Mouse (Mus musculus) forebrain, embryonic 12.5 days (tissue): ENCODE results near the gene Erbb3. TPM values are rescaled to one million over a fixed set of nuclear protein-coding genes. Genes with fewer than 3 reads are reported as not detected.
A peak's percentile ranks its signal among the peaks of the same experiment; 100 is the strongest.
"Not testable (repeated sequence)": the region's sequence is repeated elsewhere in the genome, so short reads cannot be mapped to it uniquely, and the experiment has no call there.

ENCODE experiments used
- ATAC-seq: fragments of 200-750 bp; cut with Nextera tagmentation; 2 replicates; pipeline ENCODE4 v1.8.0; 2017; ENCODE audit warnings: moderate TSS enrichment; ENCODE audit not compliant: low FRiP score
- H3K27ac ChIP-seq: fragments of 300-500 bp; sonication (generic); 2 replicates; pipeline ENCODE4 v1.5.1; 2016; ENCODE audit warnings: mild to moderate bottlenecking
- H3K27me3 ChIP-seq: fragments of 300-500 bp; sonication (generic); 2 replicates; pipeline ENCODE4 v1.6.1; 2016; ENCODE audit warnings: mild to moderate bottlenecking
- H3K36me3 ChIP-seq: fragments of 300-500 bp; sonication (generic); replicated peaks from 2 replicates; pipeline ENCODE4 v1.6.1; 2016; ENCODE audit warnings: mild to moderate bottlenecking
- H3K4me1 ChIP-seq: fragments of 300-500 bp; sonication (generic); 2 replicates; pipeline ENCODE4 v1.6.1; 2016
- H3K4me2 ChIP-seq: fragments of 300-500 bp; sonication (generic); 2 replicates; pipeline ENCODE4 v1.6.1; 2016; ENCODE audit warnings: mild to moderate bottlenecking, moderate library complexity
- H3K4me3 ChIP-seq: fragments of 300-500 bp; sonication (generic); replicated peaks from 2 replicates; pipeline ENCODE4 v1.5.1; 2016; ENCODE audit warnings: mild to moderate bottlenecking
- H3K9ac ChIP-seq: fragments of 300-500 bp; sonication (generic); 2 replicates; pipeline ENCODE4 v1.6.1; 2016; ENCODE audit warnings: mild to moderate bottlenecking
- H3K9me3 ChIP-seq: fragments of 300-500 bp; sonication (generic); 2 replicates; pipeline ENCODE4 v1.6.1; 2016
- WGBS: fragments of 180-500 bp; shearing (Covaris S2); methylation state at CpG from one replicate; pipeline ENCODE4 v1.1.7; 2016; 5-methylcytosine and 5-hydroxymethylcytosine counted together
- polyA plus RNA-seq: library from polyadenylated mRNA; unstranded; fragments of >200 nt; fragmentation: Nextera tagmentation; extraction: Ambion mirVana; gene quantifications from 2 replicates; pipeline ENCODE4 v1.2.1, GENCODE M21; 2016

Gene Erbb3
- polyA plus RNA-seq, 1 experiment from 2014 or later, result 2.0 TPM

- peaks cover 27% of the 10 kb centered on the region for H3K36me3 ChIP-seq
- peak overlapping the region; percentile 92 for H3K9ac ChIP-seq
- H3K27ac ChIP-seq, result peak overlapping the region; percentile 95
- peaks cover 23% of the 10 kb centered on the region for H3K4me1 ChIP-seq
- not testable (repeated sequence) for H3K9me3 ChIP-seq, ATAC-seq, H3K27me3 ChIP-seq
- H3K4me3 ChIP-seq, result peak overlapping the region; percentile 76
- H3K4me2 ChIP-seq, result peak overlapping the region; percentile 80
- WGBS, result under 1% methylated on average over 30 of the region's 30 CpGs
Measured at GRCm38 (mm10) chr10:128548051-128548791, 41.2 kb downstream of the Erbb3 start.

GRCm38 (mm10) chr10:128547361-128548032 lies 42.0 kb downstream of the Erbb3 start, which contains the start of gene Zc3h10:
TSS of gene Zc3h10 (minus strand) at chr10:128547774.
- Histone ChIP-seq H3K27ac (peak within 1 kb of the TSS; percentile 95), H3K36me3 (peaks cover 34% of the 10 kb centered on the region), H3K4me2 (peak within 1 kb of the TSS; percentile 80), H3K4me1 (peaks cover 25% of the 10 kb centered on the region), H3K9me3 (no peaks in the 10 kb centered on the region), H3K27me3 (no peaks in the 10 kb centered on the region), H3K4me3 (peak within 1 kb of the TSS; percentile 76), H3K9ac (peak within 1 kb of the TSS; percentile 92)
- WGBS, result under 1% methylated on average over 46 of the region's 50 CpGs
- peak; percentile 91 for ATAC-seq

GRCm38 (mm10) chr10:128546787-128547186 lies 42.7 kb downstream of the Erbb3 start:
- Histone ChIP-seq H3K4me1 (peaks cover 25% of the 10 kb centered on the region), H3K36me3 (peaks cover 41% of the 10 kb centered on the region), H3K9ac (peak overlapping the region; percentile 92), H3K27me3 (no peaks in the 10 kb centered on the region), H3K27ac (peak overlapping the region; percentile 95), H3K9me3 (no peaks in the 10 kb centered on the region), H3K4me2 (peak overlapping the region; percentile 80), H3K4me3 (peak overlapping the region; percentile 76)
- ATAC-seq, result no peak
- WGBS, result 20% methylated on average over 7 of the region's 7 CpGs

GRCm38 (mm10) chr10:128546361-128546760 lies 43.1 kb downstream of the Erbb3 start:
- Histone ChIP-seq H3K9ac (peak overlapping the region; percentile 92), H3K27me3 (no peaks in the 10 kb centered on the region), H3K4me3 (peak overlapping the region; percentile 76), H3K36me3 (peaks cover 42% of the 10 kb centered on the region), H3K4me2 (peak overlapping the region; percentile 80), H3K9me3 (no peaks in the 10 kb centered on the region), H3K27ac (no peak overlapping the region), H3K4me1 (peaks cover 25% of the 10 kb centered on the region)
- no peak for ATAC-seq
- WGBS, result 16% methylated on average over 4 of the region's 4 CpGs

- 77% methylated on average over 3 of the region's 3 CpGs for WGBS
- H3K4me2 ChIP-seq, result no peak overlapping the region
- peaks cover 25% of the 10 kb centered on the region for H3K4me1 ChIP-seq
- H3K4me3 ChIP-seq, result no peak overlapping the region
- no peak overlapping the region for H3K9ac ChIP-seq
- no peaks in the 10 kb centered on the region for H3K9me3 ChIP-seq
- ATAC-seq, result no peak
- no peak overlapping the region for H3K27ac ChIP-seq
- no peaks in the 10 kb centered on the region for H3K27me3 ChIP-seq
- H3K36me3 ChIP-seq, result peaks cover 48% of the 10 kb centered on the region
Measured at GRCm38 (mm10) chr10:128545570-128545898, 43.9 kb downstream of the Erbb3 start.

- Histone ChIP-seq H3K27ac (no peak overlapping the region), H3K27me3 (no peaks in the 10 kb centered on the region), H3K4me1 (peaks cover 25% of the 10 kb centered on the region), H3K36me3 (peaks cover 48% of the 10 kb centered on the region), H3K4me2 (no peak overlapping the region), H3K9me3 (no peaks in the 10 kb centered on the region), H3K4me3 (no peak overlapping the region), H3K9ac (no peak overlapping the region)
- no peak for ATAC-seq
- 94% methylated on average over 37 of the region's 37 CpGs for WGBS
Measured at GRCm38 (mm10) chr10:128544674-128545569, 44.5 kb downstream of the Erbb3 start.

- H3K4me3 ChIP-seq, result no peak overlapping the region
- no peak for ATAC-seq
- no peak overlapping the region for H3K9ac ChIP-seq
- H3K27me3 ChIP-seq, result no peaks in the 10 kb centered on the region
- H3K4me1 ChIP-seq, result peaks cover 25% of the 10 kb centered on the region
- no peak overlapping the region for H3K27ac ChIP-seq
- no peak overlapping the region for H3K4me2 ChIP-seq
- WGBS, result 95% methylated on average over 15 of the region's 15 CpGs
- peaks cover 48% of the 10 kb centered on the region for H3K36me3 ChIP-seq
- no peaks in the 10 kb centered on the region for H3K9me3 ChIP-seq
Measured at GRCm38 (mm10) chr10:128544151-128544657, 45.2 kb downstream of the Erbb3 start.

GRCm38 (mm10) chr10:128543100-128543499 lies 46.4 kb downstream of the Erbb3 start:
- no peak for ATAC-seq
- Histone ChIP-seq H3K27ac (no peak overlapping the region), H3K4me2 (no peak overlapping the region), H3K27me3 (no peaks in the 10 kb centered on the region), H3K4me3 (no peak overlapping the region), H3K9ac (no peak overlapping the region), H3K4me1 (peaks cover 25% of the 10 kb centered on the region), H3K36me3 (peaks cover 48% of the 10 kb centered on the region), H3K9me3 (no peaks in the 10 kb centered on the region)
- 76% methylated on average over 2 of the region's 2 CpGs for WGBS

- H3K36me3 ChIP-seq, result peaks cover 23% of the 10 kb centered on the region
- no peak for ATAC-seq
- H3K4me1 ChIP-seq, result 0 out of 2 replicates have a peak, but pooled peaks cover 4% of the 10 kb centered on the region
- no peak overlapping the region for H3K4me2 ChIP-seq
- WGBS, result 94% methylated on average over 1 of the region's 1 CpGs
- H3K9me3 ChIP-seq, result no peaks in the 10 kb centered on the region
- no peak overlapping the region for H3K27ac ChIP-seq
- H3K4me3 ChIP-seq, result no peak overlapping the region
- H3K27me3 ChIP-seq, result no peaks in the 10 kb centered on the region
- no peak overlapping the region for H3K9ac ChIP-seq
Measured at GRCm38 (mm10) chr10:128538340-128538870, 51.0 kb downstream of the Erbb3 start.

- Histone ChIP-seq H3K27me3 (peaks cover under 1% of the 10 kb centered on the region; the same call in 1 of the 2 replicates), H3K27ac (no peak overlapping the region), H3K4me1 (no peaks in the 10 kb centered on the region), H3K36me3 (peaks cover 6% of the 10 kb centered on the region), H3K4me3 (no peak overlapping the region), H3K4me2 (peak overlapping the region; percentile 34), H3K9me3 (no peaks in the 10 kb centered on the region), H3K9ac (no peak overlapping the region)
- WGBS, result 18% methylated on average over 18 of the region's 18 CpGs
- ATAC-seq, result peak; percentile 88
Measured at GRCm38 (mm10) chr10:128536266-128536940, 53.0 kb downstream of the Erbb3 start.

GRCm38 (mm10) chr10:128535624-128536265 lies 53.7 kb downstream of the Erbb3 start:
- H3K4me3 ChIP-seq, result no peak overlapping the region
- no peak overlapping the region for H3K9ac ChIP-seq
- 75% methylated on average over 4 of the region's 4 CpGs for WGBS
- H3K4me2 ChIP-seq, result peak overlapping the region; percentile 34
- no peaks in the 10 kb centered on the region for H3K36me3 ChIP-seq
- no peaks in the 10 kb centered on the region for H3K4me1 ChIP-seq
- H3K27ac ChIP-seq, result no peak overlapping the region
- peaks cover 7% of the 10 kb centered on the region; the same call in 1 of the 2 replicates for H3K27me3 ChIP-seq
- ATAC-seq, result no peak
- H3K9me3 ChIP-seq, result no peaks in the 10 kb centered on the region
